Mouse (Mus musculus): ENCODE data around the gene Stag1.

Gene Stag1

DNA sequence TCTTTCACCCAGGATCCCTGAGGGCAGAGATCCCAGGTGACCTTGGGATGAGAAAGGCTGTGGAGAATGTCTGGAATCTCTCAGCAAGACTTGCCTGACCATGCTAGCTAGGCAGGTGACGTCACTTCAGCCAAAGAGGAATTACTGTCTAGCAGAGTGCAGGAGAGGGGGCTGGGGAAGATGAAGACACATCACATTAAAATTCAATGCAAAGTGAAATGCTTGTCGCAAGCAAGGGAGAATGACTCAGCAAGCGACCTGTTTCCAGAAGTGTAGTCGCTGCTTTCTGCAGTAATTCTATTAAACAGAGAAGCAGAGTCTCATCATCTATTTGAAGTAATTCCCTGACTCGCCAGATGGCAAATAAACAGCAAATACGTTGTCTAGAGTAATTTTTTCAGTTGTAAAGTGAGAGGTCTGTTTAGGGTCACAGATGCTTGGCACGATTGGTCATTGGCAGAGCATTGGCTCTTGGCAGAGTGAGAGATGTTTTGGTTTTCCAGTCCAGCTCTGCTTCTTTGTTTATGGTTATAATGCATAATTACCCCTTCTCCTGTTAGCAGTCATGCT is 8.5 kb downstream of the Stag1 start:
- peak; percentile 12 for DNase-seq

DNA sequence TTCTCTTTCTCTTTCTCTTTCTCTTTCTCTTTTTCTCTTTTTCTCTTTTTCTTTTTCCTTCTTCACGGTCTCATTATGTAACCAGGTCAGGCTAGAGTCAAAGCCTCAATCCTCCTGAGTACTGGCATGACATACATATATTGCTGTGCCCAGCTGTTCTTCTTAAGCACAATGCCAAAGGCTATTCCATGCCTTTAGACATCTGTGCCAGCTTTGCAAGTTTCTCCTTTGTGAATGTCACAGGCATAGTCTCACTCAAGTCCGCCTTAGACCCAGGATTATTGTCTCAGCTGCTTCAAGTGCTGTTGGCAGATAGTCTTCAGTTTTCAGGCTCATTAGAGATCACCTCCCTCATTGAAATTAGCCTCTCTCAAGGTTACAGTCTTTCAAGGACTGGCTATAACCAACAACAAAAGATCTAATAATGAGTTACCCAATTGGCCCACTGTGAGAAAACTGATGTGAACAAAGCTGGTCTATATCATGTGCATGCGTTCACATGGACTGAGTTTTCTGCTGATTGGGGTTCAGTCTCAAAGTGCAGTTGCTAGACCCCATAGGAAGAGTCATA is 16.0 kb downstream of the Stag1 start:
- no peak for DNase-seq

DNA sequence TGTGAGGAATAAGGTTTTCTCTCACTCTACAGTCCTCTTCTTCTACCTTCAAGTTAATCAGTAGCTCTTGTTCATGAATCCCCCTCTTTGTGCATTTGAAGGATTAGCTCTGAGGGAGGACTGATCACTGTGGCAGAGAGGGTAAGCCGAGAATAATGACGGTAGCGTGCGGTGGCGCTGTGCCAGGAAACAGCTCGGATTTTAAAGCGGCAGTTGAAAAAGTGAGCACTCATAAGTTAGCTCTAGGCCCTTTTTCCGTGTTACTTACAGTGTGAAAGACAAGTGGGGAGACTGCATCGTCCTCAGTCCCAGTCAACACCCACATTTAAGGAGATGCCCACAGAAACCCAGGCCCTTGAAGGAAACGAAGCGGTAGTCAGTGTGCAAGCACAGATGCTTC is 19.3 kb downstream of the Stag1 start:
- DNase-seq = peak; percentile 51

DNA sequence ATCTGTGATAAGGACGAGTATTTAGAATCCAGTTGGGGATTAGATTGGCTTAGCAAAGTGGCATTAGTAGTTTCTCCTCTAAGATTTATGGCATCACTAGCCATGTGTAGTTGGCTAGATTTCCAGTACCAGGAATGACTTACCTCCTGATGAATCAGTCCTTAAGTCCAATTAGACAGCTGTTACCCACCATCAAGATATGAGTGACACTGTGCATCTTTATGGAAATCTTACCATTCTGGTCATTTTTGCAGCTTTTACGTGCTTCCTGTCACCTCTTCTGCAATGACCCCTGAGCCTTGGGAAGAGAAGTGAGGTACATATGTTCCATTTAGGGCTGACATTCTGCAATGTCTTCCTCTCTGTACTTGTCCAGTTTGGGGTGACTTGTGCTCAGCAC is 28.7 kb downstream of the Stag1 start:
- DNase-seq = no peak

DNA sequence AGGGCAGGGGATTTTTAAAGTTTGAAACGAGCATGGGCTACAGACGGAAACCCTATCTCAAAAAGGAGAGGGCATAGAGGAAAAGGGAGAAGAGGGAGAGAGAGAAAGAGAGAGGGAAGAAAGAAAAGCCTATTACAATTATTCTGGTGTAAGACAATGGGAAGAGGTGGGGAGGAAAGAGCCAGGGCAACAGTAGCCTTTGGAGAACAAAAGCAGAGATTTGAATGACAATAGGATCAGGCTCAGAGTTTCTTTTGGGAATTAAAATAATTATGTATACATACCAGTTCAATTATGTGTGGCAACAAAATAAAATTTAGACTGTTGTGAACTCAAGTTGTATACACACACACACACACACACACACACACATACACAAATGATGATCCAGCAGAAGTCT is 43.2 kb downstream of the Stag1 start:
- DNase-seq = no peak

GRCm38 (mm10) chr9:100641391-100642085 is 43.9 kb downstream of the Stag1 start:
- DNase-seq = peak; percentile 5

- no peak for DNase-seq
Measured at GRCm38 (mm10) chr9:100642186-100642839, 44.7 kb downstream of the Stag1 start.

- peak; percentile 100 for DNase-seq
Measured at GRCm38 (mm10) chr9:100642840-100643697, 45.5 kb downstream of the Stag1 start.

DNA sequence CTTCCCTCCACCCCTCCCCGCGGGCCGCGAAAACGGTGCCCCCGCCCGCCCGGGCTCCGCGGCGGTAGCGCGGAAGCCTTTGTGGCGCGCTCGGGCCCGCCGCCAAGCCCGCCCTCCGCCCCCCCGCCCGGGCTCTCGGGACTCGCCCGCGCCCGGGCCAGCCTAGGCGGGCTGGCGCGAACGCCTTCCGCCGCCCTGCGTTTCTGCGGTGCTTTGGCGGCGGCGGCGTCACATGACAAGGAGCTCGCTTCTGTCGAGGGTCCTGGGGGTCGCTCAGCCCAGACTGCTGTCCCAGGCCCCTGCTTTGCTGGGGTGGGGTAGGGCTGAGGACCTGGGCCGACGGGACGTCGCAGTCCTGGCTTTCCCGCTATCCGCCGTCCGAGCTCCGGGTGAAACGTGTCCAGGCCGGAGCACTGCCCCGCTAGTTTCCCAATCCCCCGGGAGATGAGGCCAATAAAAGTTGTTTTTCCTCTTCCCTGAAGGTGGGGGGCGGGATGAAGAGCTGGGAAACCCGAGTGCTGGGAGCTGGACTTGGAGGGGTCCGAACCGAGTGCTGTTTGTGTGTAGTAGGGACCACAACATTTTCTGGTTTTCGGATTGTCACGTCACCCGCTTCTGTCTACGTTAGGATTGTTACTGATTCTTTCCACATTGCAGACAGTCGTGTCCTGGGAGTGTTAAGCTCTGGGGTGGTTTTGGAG is 46.6 kb downstream of the Stag1 start:
- DNase-seq = peak; percentile 86

GRCm38 (mm10) chr9:100645026-100645940 is 47.7 kb downstream of the Stag1 start:
- DNase-seq = no peak

- no peak for DNase-seq
Measured at GRCm38 (mm10) chr9:100646276-100646675, 48.7 kb downstream of the Stag1 start.

DNA sequence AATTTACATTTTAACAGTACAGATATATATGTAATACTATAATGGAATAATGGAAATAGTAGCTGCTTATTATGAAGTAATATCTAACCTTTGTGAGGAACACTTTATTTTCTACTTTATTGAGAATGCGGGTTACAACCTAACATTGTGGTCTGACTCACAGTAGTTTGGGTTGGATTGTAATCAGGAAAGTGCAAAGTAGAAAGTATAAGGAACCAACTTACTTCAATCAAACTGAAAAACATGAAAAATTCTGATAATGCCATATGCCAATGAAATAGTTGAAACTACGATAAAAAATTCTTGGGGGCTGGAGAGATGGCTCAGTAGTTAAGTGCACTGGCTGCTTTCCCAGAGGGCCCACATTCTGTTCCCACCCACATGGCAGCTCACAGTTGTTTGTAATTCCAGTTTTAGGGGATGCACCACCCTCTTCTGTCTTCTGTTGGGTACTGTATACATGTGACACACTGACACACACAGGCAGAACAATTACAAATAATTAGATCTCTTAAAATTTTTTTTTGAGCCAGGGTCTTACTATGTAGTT is 50.3 kb downstream of the Stag1 start:
- no peak for DNase-seq

- DNase-seq = no peak
Measured at GRCm38 (mm10) chr9:100654104-100654503, 56.5 kb downstream of the Stag1 start.

GRCm38 (mm10) chr9:100656058-100656457 is 58.5 kb downstream of the Stag1 start:
- DNase-seq = no peak

DNA sequence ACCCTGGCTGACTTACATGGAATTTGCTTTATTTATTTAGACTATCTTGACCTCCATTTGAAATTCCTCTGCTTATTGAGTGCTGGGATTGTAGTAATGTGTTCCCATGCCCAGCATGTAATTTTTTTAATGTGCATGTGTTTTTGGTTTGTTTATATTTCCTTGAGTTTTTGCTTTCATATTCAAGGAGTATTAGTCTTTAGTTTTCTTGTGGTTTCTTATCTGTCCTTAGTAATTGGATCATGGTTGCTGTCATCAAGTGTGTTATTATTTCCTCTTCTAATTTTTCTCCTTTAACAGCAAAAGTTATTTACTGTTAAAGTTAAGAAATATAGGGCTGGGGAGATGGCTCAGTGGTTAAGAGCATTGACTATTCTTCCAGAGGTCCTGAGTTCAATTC is 63.0 kb downstream of the Stag1 start:
- no peak for DNase-seq

GRCm38 (mm10) chr9:100663473-100664134 is 66.0 kb downstream of the Stag1 start:
- DNase-seq = no peak

GRCm38 (mm10) chr9:100670151-100670550 is 72.6 kb downstream of the Stag1 start:
- DNase-seq = no peak

GRCm38 (mm10) chr9:100679036-100679435 is 81.4 kb downstream of the Stag1 start:
- no peak for DNase-seq

DNA sequence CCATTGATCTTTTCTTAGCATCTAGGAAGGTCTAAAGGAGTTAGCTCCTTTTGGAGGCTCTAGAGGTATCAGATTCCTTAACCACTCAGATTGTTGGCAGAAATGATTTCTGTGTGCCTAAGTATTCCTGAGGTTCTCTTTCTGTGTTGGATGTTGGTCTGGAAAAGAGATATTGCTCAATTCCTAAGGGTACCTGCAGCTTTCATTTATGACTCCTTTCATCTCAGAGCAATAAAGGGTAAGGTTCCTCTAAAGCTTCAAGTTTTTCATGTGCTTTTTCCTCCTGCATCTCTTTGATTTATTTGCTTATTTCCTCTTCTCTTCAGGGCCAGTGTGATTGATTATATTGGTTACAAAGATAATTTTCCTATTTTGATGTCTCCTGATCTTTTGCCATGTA is 84.7 kb downstream of the Stag1 start:
- DNase-seq = no peak

GRCm38 (mm10) chr9:100685769-100686487 is 88.3 kb downstream of the Stag1 start:
- DNase-seq = peak; percentile 27
